Comparison of ENCODE assay signal across 12 mouse cellular contexts in the genomic region with DNA sequence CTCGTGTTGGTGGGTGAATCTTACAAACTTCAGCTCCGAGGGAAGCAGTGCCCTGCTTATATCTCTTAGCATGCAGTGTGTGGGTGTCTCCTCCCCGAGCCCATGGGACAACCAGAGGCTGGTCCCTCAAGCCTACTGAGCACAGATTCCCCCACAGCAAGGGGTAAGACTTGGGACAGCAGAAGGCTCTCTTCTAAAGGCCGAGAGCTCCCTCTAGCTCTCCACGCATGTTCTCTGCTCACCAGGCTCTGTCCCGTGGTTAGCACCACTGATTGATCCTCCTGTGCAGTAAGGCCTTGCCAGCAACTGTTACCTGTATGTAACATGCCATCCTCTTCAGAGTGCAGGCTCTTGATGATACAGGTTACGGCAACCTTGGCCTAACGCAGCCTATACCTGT. TPM values are rescaled to one million over a fixed set of nuclear protein-coding genes. Genes with fewer than 3 reads are reported as not detected.
DNase-seq lines count a peak whose midpoint lies in the region; ATAC-seq and TF ChIP-seq lines count a peak whose summit lies in the region.
"Had no signal": no experiment of that assay in that cellular context is flagged by ENCODE, and none has a peak within 500 bp of the region (broad histone marks: within the 10 kb centered on the region; RNA-seq: fewer than 3 reads in every experiment).

No protein-coding gene starts in this region.

- no peak overlapping the region for H3K4me2 ChIP-seq in embryonic facial prominence, embryonic 14.5 days (ENCODE audit: low read depth, low read length)
- no peak overlapping the region for H3K4me2 ChIP-seq in forebrain, embryonic 11.5 days (ENCODE audit: low read depth, low read length, severe bottlenecking)
- H3K4me2 ChIP-seq: embryonic facial prominence, embryonic 12.5 days; liver, embryonic 15.5 days had no signal

- no peaks in the 10 kb centered on the region for H3K27me3 ChIP-seq in embryonic facial prominence, embryonic 14.5 days (replicated peaks; ENCODE audit: control insufficient read depth, insufficient read depth, low read length)
- peaks cover 6% of the 10 kb centered on the region; the same call in 1 of the 2 replicates for H3K27me3 ChIP-seq in embryonic facial prominence, embryonic 10.5 days (replicated peaks; ENCODE audit: low read depth, poor library complexity, severe bottlenecking)
- H3K27me3 ChIP-seq in C2C12 (ENCODE audit: control insufficient read depth, insufficient read depth, insufficient read length): no peaks in the 10 kb centered on the region
- no peaks in the 10 kb centered on the region for H3K27me3 ChIP-seq in forebrain, embryonic 11.5 days (ENCODE audit: control insufficient read depth, insufficient read depth, low read length)
- H3K27me3 ChIP-seq: embryonic facial prominence, embryonic 12.5 days; liver, embryonic 15.5 days had no signal

- no peak overlapping the region for H3K27ac ChIP-seq in embryonic facial prominence, embryonic 14.5 days (replicated peaks; ENCODE audit: low read depth, low read length)
- no peak overlapping the region for H3K27ac ChIP-seq in embryonic facial prominence, embryonic 10.5 days (replicated peaks)
- H3K27ac ChIP-seq in forebrain, embryonic 11.5 days (ENCODE audit: low read depth, low read length): no peak overlapping the region
- H3K27ac ChIP-seq: embryonic facial prominence, embryonic 12.5 days; liver, embryonic 15.5 days had no signal

- H3K9ac ChIP-seq in embryonic facial prominence, embryonic 14.5 days (ENCODE audit: low read depth, low read length): no peak overlapping the region
- H3K9ac ChIP-seq in forebrain, embryonic 11.5 days (ENCODE audit: low read length): no peak overlapping the region
- H3K9ac ChIP-seq: embryonic facial prominence, embryonic 12.5 days; liver, embryonic 15.5 days had no signal

- no peak overlapping the region for H3ac ChIP-seq in C2C12 (ENCODE audit: control insufficient read depth, insufficient read length, low read depth)

- DNase-seq in embryonic facial prominence, embryonic 14.5 days (ENCODE audit: low spot score): peak; percentile 56
- no peak for DNase-seq in embryonic facial prominence, embryonic 10.5 days (ENCODE audit: low spot score)
- DNase-seq in left cerebral cortex, adult 18-20 months (ENCODE audit: low spot score in 2 of 2): peak; percentile 56 to 62
- no peak for DNase-seq in left cerebral cortex, adult 11 months (ENCODE audit: low spot score)
- peak; percentile 48 for DNase-seq in heart, postnatal 4 days
- no peak for DNase-seq in forebrain, embryonic 11.5 days (ENCODE audit: low spot score)

- TF ChIP-seq CTCF in C2C12 (IDR thresholded peaks at IDR 0.05; ENCODE audit: control insufficient read depth, insufficient read depth, insufficient read length): peak; percentile 28

- no peaks in the 10 kb centered on the region for H3K9me3 ChIP-seq in embryonic facial prominence, embryonic 14.5 days (ENCODE audit: control insufficient read depth, low read length)
- no peaks in the 10 kb centered on the region for H3K9me3 ChIP-seq in embryonic facial prominence, embryonic 10.5 days
- no peaks in the 10 kb centered on the region for H3K9me3 ChIP-seq in forebrain, embryonic 11.5 days (ENCODE audit: control insufficient read depth, low read length)
- H3K9me3 ChIP-seq: embryonic facial prominence, embryonic 12.5 days; liver, embryonic 15.5 days had no signal

- no peak overlapping the region for H3K4me3 ChIP-seq in embryonic facial prominence, embryonic 14.5 days (ENCODE audit: low read depth, low read length)
- no peak overlapping the region for H3K4me3 ChIP-seq in embryonic facial prominence, embryonic 10.5 days
- H3K4me3 ChIP-seq in C2C12 (ENCODE audit: insufficient read depth, poor library complexity, severe bottlenecking): no peak overlapping the region
- H3K4me3 ChIP-seq in forebrain, embryonic 11.5 days (ENCODE audit: low read depth, low read length): no peak overlapping the region
- H3K4me3 ChIP-seq: embryonic facial prominence, embryonic 12.5 days; liver, embryonic 15.5 days had no signal

- 66% methylated on average over 8 of the region's 8 CpGs for WGBS in embryonic facial prominence, embryonic 14.5 days
- WGBS in embryonic facial prominence, embryonic 10.5 days: 75% methylated on average over 8 of the region's 8 CpGs
- 75% methylated on average over 8 of the region's 8 CpGs for WGBS in forebrain, embryonic 11.5 days

- no peaks in the 10 kb centered on the region for H3K79me3 ChIP-seq in C2C12 (ENCODE audit: low read depth)

- no peaks in the 10 kb centered on the region for H3K79me2 ChIP-seq in C2C12 (ENCODE audit: control insufficient read depth, insufficient read depth)

- no peak for ATAC-seq in embryonic facial prominence, embryonic 14.5 days (ENCODE audit: low read depth)
- no peak for ATAC-seq in granulocyte monocyte progenitor cell, adult 5-6 weeks (replicated peaks; ENCODE audit: poor library complexity, severe bottlenecking)
- no peak for ATAC-seq in forebrain, embryonic 11.5 days (replicated peaks; ENCODE audit: low FRiP score)

- no peaks in the 10 kb centered on the region for H3K4me1 ChIP-seq in embryonic facial prominence, embryonic 14.5 days (ENCODE audit: control insufficient read depth, insufficient read depth, low read length)
- peaks cover 25% of the 10 kb centered on the region for H3K4me1 ChIP-seq in embryonic facial prominence, embryonic 10.5 days
- H3K4me1 ChIP-seq in forebrain, embryonic 11.5 days (replicated peaks; ENCODE audit: control insufficient read depth, insufficient read depth, low read length): no peaks in the 10 kb centered on the region
- H3K4me1 ChIP-seq: embryonic facial prominence, embryonic 12.5 days had no signal

- H3K36me3 ChIP-seq in embryonic facial prominence, embryonic 14.5 days (ENCODE audit: control insufficient read depth, insufficient read depth, low read length): peaks cover 33% of the 10 kb centered on the region; the same call in 1 of the 2 replicates
- H3K36me3 ChIP-seq in embryonic facial prominence, embryonic 10.5 days (replicated peaks): peaks cover 76% of the 10 kb centered on the region
- no peaks in the 10 kb centered on the region for H3K36me3 ChIP-seq in C2C12 (ENCODE audit: control insufficient read depth, insufficient read depth)
- H3K36me3 ChIP-seq in forebrain, embryonic 11.5 days (ENCODE audit: control insufficient read depth, insufficient read depth, low read length): no peaks in the 10 kb centered on the region

TF ChIP-seq in C2C12, 6 proteins besides CTCF, POLR2A, EP300 and RAD21:
- TF ChIP-seq MYOD1 (IDR thresholded peaks at IDR 0.05; ENCODE audit: control insufficient read depth, insufficient read length, low read depth) (no peak), MYOG (IDR thresholded peaks at IDR 0.05; ENCODE audit: control insufficient read depth, extremely low read depth, insufficient read length) (no peak)

RNA-seq across cellular contexts. Expression of a gene that starts 36.5 kb away (rescaled TPM):
- 2.8 and 3.3 TPM in 2 replicates for polyA plus RNA-seq in embryonic facial prominence, embryonic 14.5 days (2014; fragmentation: Nextera tagmentation; extraction: Ambion mirVana)
- 6.5 and 7.3 TPM in 2 replicates for polyA plus RNA-seq in embryonic facial prominence, embryonic 10.5 days (2016; fragmentation: Nextera tagmentation; extraction: Ambion mirVana)
- total RNA-seq in left cerebral cortex, adult 18-20 months (2021): 10 to 100 TPM; 54.8 to 57.3 TPM
- 0.66 TPM for polyA plus RNA-seq in C2C12 (2012; fragmentation: generic; extraction: Trizol)
- 1 to 10 TPM; 1.7 to 2.3 TPM for total RNA-seq in heart, postnatal 4 days (2021)
- 10.8 and 12.4 TPM in 2 replicates for total RNA-seq in granulocyte monocyte progenitor cell, adult 5-6 weeks (2014; fragmentation: Nextera tagmentation)
- 5.6 and 6.6 TPM in 2 replicates for total RNA-seq in granulocyte monocyte progenitor cell, adult 5-6 weeks (2017)
- 16.4 and 19.1 TPM in 2 replicates for polyA plus RNA-seq in forebrain, embryonic 11.5 days (2014; fragmentation: Nextera tagmentation; extraction: Ambion mirVana)

RNA-seq across cellular contexts. Expression of a gene that starts 45.0 kb away (rescaled TPM):
- not detected in 2 replicates for polyA plus RNA-seq in embryonic facial prominence, embryonic 14.5 days (2014; fragmentation: Nextera tagmentation; extraction: Ambion mirVana)
- 0.42 and 0.58 TPM in 2 replicates for polyA plus RNA-seq in embryonic facial prominence, embryonic 10.5 days (2016; fragmentation: Nextera tagmentation; extraction: Ambion mirVana)
- total RNA-seq in left cerebral cortex, adult 18-20 months (2021): 1 to 10 TPM in 1 of 2 experiments, under 1 TPM in 1; 0.42 to 1.1 TPM
- polyA plus RNA-seq in C2C12 (2012; fragmentation: generic; extraction: Trizol): not detected
- not detected for total RNA-seq in heart, postnatal 4 days (2021)
- total RNA-seq in granulocyte monocyte progenitor cell, adult 5-6 weeks (2014; fragmentation: Nextera tagmentation): not detected in 2 replicates
- not detected in 2 replicates for total RNA-seq in granulocyte monocyte progenitor cell, adult 5-6 weeks (2017)
- polyA plus RNA-seq in forebrain, embryonic 11.5 days (2014; fragmentation: Nextera tagmentation; extraction: Ambion mirVana): 0.41 TPM in 1 of 2 replicates, not detected in the other
- total RNA-seq: heart, postnatal 36 days; neutrophil, adult 5-6 weeks had no signal
- polyA plus RNA-seq: liver, embryonic 15.5 days had no signal

Comparison
In these comparisons a context has a peak if more than half of its experiments do, and no peak if none do; other contexts are left out.
1. DNase-seq: peak in embryonic facial prominence, embryonic 14.5 days (single experiment), left cerebral cortex, adult 18-20 months (2 of 2) and heart, postnatal 4 days (single experiment); none in embryonic facial prominence, embryonic 10.5 days (single experiment), left cerebral cortex, adult 11 months (single experiment) and forebrain, embryonic 11.5 days (single experiment).